Mouse (Mus musculus) kidney, postnatal 0 days (tissue): ENCODE data around the gene Gfpt2. TPM values are rescaled to one million over a fixed set of nuclear protein-coding genes. Genes with fewer than 3 reads are reported as not detected.
"Not testable (repeated sequence)": the region's sequence is repeated elsewhere in the genome, so short reads cannot be mapped to it uniquely, and the experiment has no call there.

ENCODE experiments used
- ATAC-seq: fragments of 200-750 bp; cut with Nextera tagmentation; replicated peaks from 2 replicates; pipeline ENCODE4 v1.8.0; 2017; ENCODE audit warnings: low read depth, moderate number of reproducible peaks, moderate TSS enrichment, moderate library complexity; ENCODE audit not compliant: low FRiP score
- DNase-seq: peaks from one replicate; pipeline ENCODE4 v3.0.0-alpha.2; 2016; ENCODE audit warnings: low spot score
- H3K27ac ChIP-seq: fragments of 300-500 bp; sonication (generic); 2 replicates; pipeline ENCODE4 v1.5.1; 2014; ENCODE audit warnings: mild to moderate bottlenecking
- H3K27me3 ChIP-seq: fragments of 300-500 bp; sonication (generic); 2 replicates; pipeline ENCODE4 v1.6.1; 2014; ENCODE audit warnings: low read length, mixed read lengths; ENCODE audit not compliant: insufficient read depth
- H3K36me3 ChIP-seq: fragments of 300-500 bp; sonication (generic); 2 replicates; pipeline ENCODE4 v1.6.1; 2014; ENCODE audit warnings: low read length, mixed read lengths; ENCODE audit not compliant: insufficient read depth
- H3K4me1 ChIP-seq: fragments of 300-500 bp; sonication (generic); replicated peaks from 2 replicates; pipeline ENCODE4 v1.6.1; 2014; ENCODE audit warnings: antibody characterized with exemption, low read length, mixed read lengths; ENCODE audit not compliant: insufficient read depth
- H3K4me2 ChIP-seq: fragments of 300-500 bp; sonication (generic); 2 replicates; pipeline ENCODE4 v1.6.1; 2014; ENCODE audit warnings: mild to moderate bottlenecking, low read length, moderate library complexity, mixed read lengths
- H3K4me3 ChIP-seq: fragments of 300-500 bp; sonication (generic); replicated peaks from 2 replicates; pipeline ENCODE4 v1.5.1; 2014; ENCODE audit warnings: low read depth, low read length
- H3K9ac ChIP-seq: fragments of 300-500 bp; sonication (generic); 2 replicates; pipeline ENCODE4 v1.6.1; 2014; ENCODE audit warnings: low read depth, low read length
- H3K9me3 ChIP-seq: fragments of 300-500 bp; sonication (generic); replicated peaks from 2 replicates; pipeline ENCODE4 v1.6.1; 2016; ENCODE audit warnings: low read length, inconsistent platforms, mixed read lengths
- CTCF ChIP-seq: IDR thresholded peaks from 2 replicates; pipeline ENCODE4 v1.5.1; 2016; ENCODE audit warnings: antibody characterized with exemption, low read depth, mild to moderate bottlenecking, moderate library complexity
- WGBS: fragments of 180-500 bp; shearing (Covaris S2); extraction: QIAGEN DNeasy Blood & Tissue Kit; methylation state at CpG from one replicate; pipeline ENCODE4 v1.1.7; 2014; 5-methylcytosine and 5-hydroxymethylcytosine counted together
- polyA plus RNA-seq: library from polyadenylated mRNA; unstranded; fragments of >200 nt; fragmentation: Nextera tagmentation; extraction: Ambion mirVana; gene quantifications from 2 replicates; pipeline ENCODE4 v1.2.1, GENCODE M21; 2015

Gene Gfpt2
- polyA plus RNA-seq, 1 experiment from 2014 or later = 7.3 TPM

DNA sequence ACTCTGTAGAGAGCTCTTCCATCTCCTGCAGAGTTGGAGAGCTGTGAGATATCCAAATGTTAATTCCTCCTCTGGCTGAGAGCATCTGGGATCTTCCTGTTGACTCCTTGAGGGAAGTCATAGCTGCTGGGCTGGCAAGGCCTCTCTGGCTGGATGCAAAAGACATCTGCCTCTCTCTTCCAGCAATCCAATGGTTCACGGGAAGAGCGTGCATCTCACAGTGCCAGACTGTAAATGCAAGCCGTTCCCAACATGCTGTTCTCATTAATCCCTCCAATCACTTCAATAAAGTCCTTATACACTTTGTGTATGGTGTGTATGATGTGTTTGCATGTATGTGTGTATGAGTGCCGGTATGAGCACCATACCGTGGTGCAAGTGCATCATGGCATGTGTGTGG, 32.8 kb upstream of the Gfpt2 start:
- H3K4me3 ChIP-seq = no peak overlapping the region
- no peak for TF ChIP-seq CTCF
- no peak overlapping the region for H3K27ac ChIP-seq
- WGBS = 87% methylated on average over 5 of the region's 5 CpGs
- H3K9me3 ChIP-seq = no peaks in the 10 kb centered on the region
- peaks cover 11% of the 10 kb centered on the region; the same call in 1 of the 2 replicates for H3K4me1 ChIP-seq
- H3K36me3 ChIP-seq = no peaks in the 10 kb centered on the region
- no peaks in the 10 kb centered on the region for H3K27me3 ChIP-seq
- H3K4me2 ChIP-seq = no peak overlapping the region
- DNase-seq (no peak), ATAC-seq (no peak)
- H3K9ac ChIP-seq = no peak overlapping the region

DNA sequence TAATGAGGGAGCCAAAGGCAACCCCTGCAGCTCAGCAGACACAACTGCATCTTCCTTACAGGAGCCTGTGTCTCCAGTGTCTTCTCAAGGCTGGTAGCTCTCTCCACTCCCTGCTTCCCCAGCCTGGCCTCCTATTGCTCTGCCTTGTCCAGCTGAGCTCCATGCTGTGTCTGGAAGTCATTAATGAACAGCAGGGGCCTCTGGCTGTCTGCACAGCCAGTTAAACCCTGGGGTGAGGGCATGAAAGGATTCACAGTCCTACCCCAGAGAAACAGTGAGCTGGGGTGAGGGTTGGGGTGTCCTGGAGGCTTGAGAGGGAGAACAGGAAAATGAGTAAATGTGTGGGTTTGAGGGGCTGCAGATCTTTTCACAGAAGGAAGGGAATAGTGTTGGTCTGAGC, 30.4 kb upstream of the Gfpt2 start:
- no peak overlapping the region for H3K4me3 ChIP-seq
- TF ChIP-seq CTCF = no peak
- H3K36me3 ChIP-seq = no peaks in the 10 kb centered on the region
- no peak for DNase-seq
- peaks cover 11% of the 10 kb centered on the region; the same call in 1 of the 2 replicates for H3K4me1 ChIP-seq
- no peak overlapping the region for H3K27ac ChIP-seq
- no peak overlapping the region for H3K4me2 ChIP-seq
- H3K27me3 ChIP-seq = no peaks in the 10 kb centered on the region
- H3K9ac ChIP-seq = no peak overlapping the region
- ATAC-seq = no peak
- no peaks in the 10 kb centered on the region for H3K9me3 ChIP-seq

DNA sequence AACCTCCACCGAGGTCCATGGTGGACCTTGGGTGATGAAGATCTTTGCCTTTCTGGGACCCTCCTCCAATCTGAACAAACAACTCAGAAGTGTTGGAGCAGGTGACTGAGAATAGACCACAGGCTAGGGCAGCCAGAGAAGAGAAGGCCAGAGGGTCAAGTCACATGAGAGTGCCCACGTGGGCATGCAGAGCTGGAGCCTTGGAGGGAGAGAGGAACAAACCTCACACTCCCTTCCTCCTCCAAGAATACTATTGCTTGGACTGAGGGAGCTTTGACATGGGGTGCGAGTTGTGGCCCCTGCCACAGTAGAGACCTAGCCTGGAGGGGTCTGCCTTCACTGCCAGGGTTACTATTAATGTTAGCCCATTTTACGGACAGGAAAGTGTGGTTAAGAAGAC, 30.0 kb upstream of the Gfpt2 start:
- H3K4me2 ChIP-seq = no peak overlapping the region
- WGBS = 38% methylated on average over 4 of the region's 4 CpGs
- no peak overlapping the region for H3K4me3 ChIP-seq
- H3K27ac ChIP-seq = peak overlapping the region; percentile 67; the same call in 1 of the 2 replicates
- 0 out of 2 replicates have a peak overlapping the region, but pooled peaks have one; percentile 18 for H3K9ac ChIP-seq
- H3K27me3 ChIP-seq = no peaks in the 10 kb centered on the region
- no peak for DNase-seq
- H3K4me1 ChIP-seq = peaks cover 11% of the 10 kb centered on the region; the same call in 1 of the 2 replicates
- H3K9me3 ChIP-seq = no peaks in the 10 kb centered on the region
- TF ChIP-seq CTCF = no peak
- H3K36me3 ChIP-seq = no peaks in the 10 kb centered on the region
- peak; percentile 41 for ATAC-seq

DNA sequence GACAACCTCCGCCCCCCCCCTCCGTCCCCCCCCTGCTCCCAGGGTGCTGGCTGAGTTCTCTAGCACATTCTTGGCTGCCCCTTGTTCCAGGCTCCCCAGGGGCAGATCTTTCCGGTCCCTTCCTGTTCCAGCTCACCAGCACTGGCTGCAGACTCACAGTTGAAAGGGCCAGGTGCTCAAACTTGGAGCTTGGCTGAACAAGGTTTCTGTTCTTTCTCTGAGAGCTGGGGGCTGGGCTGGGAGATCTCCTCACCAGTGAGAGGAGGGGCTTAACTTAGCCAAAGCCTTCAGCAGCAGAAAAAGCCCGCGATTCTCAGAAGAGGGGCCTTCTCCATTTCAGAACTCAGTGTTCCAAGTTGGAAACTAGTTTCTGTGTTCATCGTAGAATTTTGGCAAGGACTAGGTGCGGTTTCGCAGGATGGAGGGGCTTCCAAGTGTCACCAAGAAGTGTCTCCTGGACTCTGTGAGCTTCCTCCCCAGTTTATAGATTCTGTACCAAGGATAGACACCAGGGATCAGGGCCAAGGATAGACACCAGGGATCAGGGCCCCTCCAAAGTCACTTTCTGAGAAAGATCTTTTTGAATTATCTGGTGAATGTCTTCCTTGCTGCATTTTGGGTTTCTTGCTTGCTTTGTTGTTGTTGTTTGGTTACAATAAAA, 29.2 kb upstream of the Gfpt2 start:
- H3K4me1 ChIP-seq = peaks cover 11% of the 10 kb centered on the region; the same call in 1 of the 2 replicates
- H3K27ac ChIP-seq = peak overlapping the region; percentile 67
- 23% methylated on average over 7 of the region's 8 CpGs for WGBS
- no peak for TF ChIP-seq CTCF
- ATAC-seq (peak; percentile 92), DNase-seq (peak; percentile 84)
- no peaks in the 10 kb centered on the region for H3K9me3 ChIP-seq
- no peaks in the 10 kb centered on the region for H3K36me3 ChIP-seq
- H3K4me2 ChIP-seq = peak overlapping the region; percentile 29; the same call in 1 of the 2 replicates
- no peaks in the 10 kb centered on the region for H3K27me3 ChIP-seq
- 0 out of 2 replicates have a peak overlapping the region, but pooled peaks have one; percentile 18 for H3K9ac ChIP-seq
- no peak overlapping the region for H3K4me3 ChIP-seq

DNA sequence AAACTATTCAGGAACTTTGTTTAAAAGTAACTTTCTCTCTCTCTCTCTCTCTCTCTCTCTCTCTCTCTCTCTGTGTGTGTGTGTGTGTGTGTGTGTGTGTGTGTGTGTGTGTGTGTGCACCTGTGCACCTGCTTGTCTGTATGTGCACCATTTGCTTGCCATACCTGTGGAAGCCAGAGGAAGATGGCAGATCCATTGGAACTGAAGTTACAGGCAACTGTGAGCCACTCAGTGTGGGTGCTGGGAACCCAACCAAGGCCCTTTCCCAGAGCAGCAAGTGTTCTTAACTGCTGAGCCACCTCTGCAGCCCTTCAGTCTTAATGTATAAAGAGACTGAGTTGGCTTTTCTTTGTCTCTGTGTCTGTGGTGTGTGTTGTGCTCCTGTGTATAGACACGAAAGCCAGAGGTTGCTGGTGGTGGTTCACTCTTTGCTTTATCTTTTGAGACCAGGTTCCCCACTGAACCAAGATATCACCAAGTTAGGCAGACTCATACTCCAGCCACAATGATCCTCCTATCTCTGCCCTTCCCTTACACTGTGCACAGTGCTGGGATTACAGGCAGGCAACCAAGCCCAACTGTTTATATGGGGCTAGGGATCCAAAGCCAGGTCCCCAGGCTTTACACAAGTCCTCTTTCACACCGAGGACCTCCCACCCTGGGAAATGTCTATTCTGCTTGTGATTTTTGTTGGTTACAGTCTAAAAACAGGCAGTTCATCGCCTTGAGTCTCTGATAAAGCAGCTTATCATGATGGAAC, 28.4 kb upstream of the Gfpt2 start:
- H3K27ac ChIP-seq = no peak overlapping the region
- ATAC-seq = no peak

DNA sequence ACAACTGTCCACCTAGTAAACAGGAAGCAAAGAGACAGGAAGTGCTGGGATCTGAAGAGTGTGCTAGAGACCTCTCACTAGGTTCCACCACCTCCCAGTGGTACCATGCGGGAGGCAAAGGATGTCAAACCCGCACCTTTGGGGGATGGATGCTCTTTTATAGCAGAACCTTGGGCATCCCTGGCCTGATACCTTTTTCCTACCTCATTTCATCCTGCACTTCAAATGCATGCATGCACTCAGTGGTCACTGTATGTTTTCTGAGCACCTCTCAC, 27.9 kb upstream of the Gfpt2 start:
- DNase-seq (no peak), ATAC-seq (no peak)
- no peak overlapping the region for H3K9ac ChIP-seq
- TF ChIP-seq CTCF = no peak
- WGBS = 85% methylated on average over 2 of the region's 2 CpGs
- H3K4me3 ChIP-seq = no peak overlapping the region
- H3K9me3 ChIP-seq = no peaks in the 10 kb centered on the region
- no peak overlapping the region for H3K4me2 ChIP-seq
- peaks cover 11% of the 10 kb centered on the region; the same call in 1 of the 2 replicates for H3K4me1 ChIP-seq
- no peaks in the 10 kb centered on the region for H3K27me3 ChIP-seq
- no peak overlapping the region for H3K27ac ChIP-seq
- no peaks in the 10 kb centered on the region for H3K36me3 ChIP-seq

More for the DNA sequence above, 28.4 kb upstream of the Gfpt2 start:
- H3K9ac ChIP-seq = no peak overlapping the region
- no peak for DNase-seq
- H3K9me3 ChIP-seq = no peaks in the 10 kb centered on the region
- TF ChIP-seq CTCF = no peak
- no peak overlapping the region for H3K4me3 ChIP-seq
- H3K4me1 ChIP-seq = peaks cover 11% of the 10 kb centered on the region; the same call in 1 of the 2 replicates
- H3K36me3 ChIP-seq = no peaks in the 10 kb centered on the region
- no peak overlapping the region for H3K4me2 ChIP-seq
- H3K27me3 ChIP-seq = no peaks in the 10 kb centered on the region
- WGBS = 75% methylated on average over 3 of the region's 3 CpGs

DNA sequence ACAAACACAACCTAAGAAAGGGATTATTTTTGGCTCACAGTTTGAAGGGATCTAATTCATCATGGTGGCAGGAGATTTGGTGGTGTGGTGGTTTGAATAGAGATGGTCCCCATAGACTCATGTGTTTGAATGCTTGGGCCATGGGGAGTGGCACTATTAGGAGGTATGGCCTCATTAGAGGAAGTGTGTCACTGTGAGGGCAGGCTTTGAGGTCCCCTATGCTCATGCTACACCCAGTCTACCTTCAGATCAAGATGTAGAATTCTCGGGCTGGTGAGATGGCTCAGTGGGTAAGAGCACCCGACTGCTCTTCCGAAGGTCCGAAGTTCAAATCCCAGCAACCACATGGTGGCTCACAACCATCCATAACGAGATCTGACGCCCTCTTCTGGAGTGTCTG, 26.5 kb upstream of the Gfpt2 start:
- not testable (repeated sequence) for H3K36me3 ChIP-seq, H3K4me2 ChIP-seq, ATAC-seq, DNase-seq, H3K27me3 ChIP-seq, H3K4me3 ChIP-seq, H3K9ac ChIP-seq, H3K27ac ChIP-seq, H3K9me3 ChIP-seq
- WGBS = 99% methylated on average over 4 of the region's 6 CpGs
- peaks cover 11% of the 10 kb centered on the region; the same call in 1 of the 2 replicates for H3K4me1 ChIP-seq
